Mouse (Mus musculus) neural tube, embryonic 10.5 days (tissue): ENCODE measurements around the gene Pex16.

ENCODE experiments used
- DNase-seq: peaks from one replicate; pipeline ENCODE4 v3.0.0-alpha.2; 2017; ENCODE audit warnings: low spot score; ENCODE audit errors: extremely low spot score

Gene Pex16

DNA sequence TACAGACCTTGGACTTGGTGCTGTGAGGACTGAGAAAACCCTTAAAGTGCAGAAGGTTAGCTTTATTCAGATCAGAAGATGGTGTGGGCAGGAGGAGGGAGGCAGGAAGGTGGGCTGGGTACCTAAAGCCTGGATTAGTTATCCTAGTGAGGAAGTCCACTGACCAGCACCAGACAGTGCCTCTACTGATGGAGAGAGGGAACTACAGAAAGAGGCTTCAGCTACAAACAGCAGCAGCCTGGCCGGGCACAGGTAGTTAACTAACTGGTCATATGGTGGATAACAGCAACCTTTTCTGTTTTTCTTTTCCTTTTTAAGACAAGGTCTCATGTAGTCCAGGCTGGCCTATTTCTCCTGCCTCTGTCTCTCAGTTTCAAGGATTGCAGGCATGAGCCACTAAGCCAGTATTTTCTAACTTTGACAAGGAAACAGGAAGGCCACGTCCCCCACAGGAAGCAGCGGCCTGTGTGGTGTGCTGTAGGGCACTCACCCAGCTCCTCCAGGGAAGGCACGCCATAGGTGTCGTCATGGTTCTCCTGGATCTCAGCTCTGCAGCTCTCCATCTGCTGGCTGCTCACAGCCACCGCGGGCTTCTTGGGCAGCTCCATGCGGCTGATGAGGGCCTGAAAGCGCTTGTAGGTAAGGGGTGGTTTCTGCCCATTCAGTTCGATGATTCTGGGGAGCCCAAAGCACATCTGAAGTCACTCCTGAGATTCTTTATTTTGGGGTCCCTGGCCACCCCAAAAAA lies 48.1 kb downstream of the Pex16 start:
- no peak for DNase-seq

DNA sequence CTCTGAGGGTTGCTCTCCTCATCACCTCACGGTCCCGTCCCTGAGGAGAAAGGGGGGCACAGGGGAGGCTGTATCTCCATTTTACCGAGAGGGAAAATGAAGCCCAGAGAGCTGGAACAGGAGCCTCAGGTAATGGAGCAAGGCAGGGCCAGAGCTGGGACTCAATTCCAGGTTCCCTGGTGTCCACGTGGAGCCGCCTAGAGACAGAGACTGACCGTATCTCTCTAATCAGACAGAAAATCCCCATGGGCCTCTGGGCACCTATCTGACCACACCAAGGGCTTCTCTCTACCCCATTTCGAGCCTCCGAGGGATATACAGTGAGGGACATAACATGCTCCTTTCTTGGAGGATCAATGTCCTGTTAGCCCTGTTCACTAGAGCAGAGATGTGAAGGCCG lies 48.7 kb downstream of the Pex16 start:
- DNase-seq, result no peak

- no peak for DNase-seq
Measured at GRCm38 (mm10) chr2:92423702-92424461, 49.4 kb downstream of the Pex16 start.

GRCm38 (mm10) chr2:92424462-92425308 lies 50.2 kb downstream of the Pex16 start:
- DNase-seq, result no peak

DNA sequence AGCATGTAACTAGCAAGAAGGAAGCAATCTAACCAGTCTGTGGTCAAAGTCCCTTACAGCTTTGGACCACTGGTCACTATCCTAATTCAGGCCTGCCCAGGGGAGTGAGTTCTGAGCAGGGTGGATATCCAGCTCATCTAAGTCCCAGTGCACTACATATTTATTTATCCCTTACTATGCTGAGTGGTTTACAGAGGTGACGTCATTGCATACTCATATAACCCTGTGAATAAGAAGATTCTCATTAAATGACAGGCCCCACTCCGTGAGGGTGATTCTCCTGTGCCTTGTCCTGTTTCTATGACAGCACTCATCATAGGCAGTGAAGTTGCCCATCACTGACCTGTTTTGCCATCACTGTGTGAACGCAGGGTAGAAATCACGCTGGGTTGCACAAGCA lies 50.9 kb downstream of the Pex16 start:
- DNase-seq, result no peak

DNA sequence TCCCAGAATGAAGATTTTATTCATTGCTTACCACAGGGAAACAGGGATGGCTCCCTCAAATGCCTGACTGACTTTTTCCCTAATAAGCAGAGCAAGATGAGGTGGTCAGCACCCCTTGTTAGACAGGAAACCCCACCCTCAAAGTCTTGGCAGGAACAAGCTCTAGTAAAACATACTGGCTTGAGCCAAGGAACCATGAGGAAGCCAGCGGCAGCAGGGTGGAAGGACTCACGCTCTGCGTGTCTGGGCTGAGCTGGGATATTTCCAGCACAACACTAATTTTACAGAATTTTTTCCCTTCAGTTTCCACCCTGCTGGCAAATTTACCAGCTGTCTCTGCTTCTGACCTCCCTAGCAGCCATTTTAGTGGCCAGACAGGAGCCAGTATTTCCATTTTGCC lies 52.0 kb downstream of the Pex16 start:
- DNase-seq, result no peak

- DNase-seq, result no peak
Measured at GRCm38 (mm10) chr2:92427882-92428281, 53.4 kb downstream of the Pex16 start.

DNA sequence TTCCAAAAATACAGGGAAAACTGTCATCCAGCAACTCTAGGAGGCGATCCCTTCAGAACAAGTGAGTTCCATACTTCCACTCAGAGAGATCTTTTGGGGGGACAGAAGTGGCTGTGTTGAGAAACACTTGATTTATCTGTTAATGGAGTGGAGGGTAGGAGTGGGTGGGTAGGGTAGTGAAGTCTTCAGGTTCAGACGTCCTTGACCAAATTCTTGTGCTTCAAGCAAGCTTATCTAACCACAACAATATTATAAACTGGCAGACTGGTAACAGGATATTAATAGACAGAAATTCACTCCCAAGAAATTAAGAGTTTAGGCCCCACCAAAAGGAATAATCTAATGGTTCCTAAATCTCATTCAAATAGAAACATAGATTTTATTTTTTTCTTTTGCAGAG lies 55.6 kb downstream of the Pex16 start:
- no peak for DNase-seq
